Mouse (Mus musculus): ENCODE data around the gene Ccdc85c.
A peak's percentile ranks its signal among the peaks of the same experiment; 100 is the strongest.

DNA sequence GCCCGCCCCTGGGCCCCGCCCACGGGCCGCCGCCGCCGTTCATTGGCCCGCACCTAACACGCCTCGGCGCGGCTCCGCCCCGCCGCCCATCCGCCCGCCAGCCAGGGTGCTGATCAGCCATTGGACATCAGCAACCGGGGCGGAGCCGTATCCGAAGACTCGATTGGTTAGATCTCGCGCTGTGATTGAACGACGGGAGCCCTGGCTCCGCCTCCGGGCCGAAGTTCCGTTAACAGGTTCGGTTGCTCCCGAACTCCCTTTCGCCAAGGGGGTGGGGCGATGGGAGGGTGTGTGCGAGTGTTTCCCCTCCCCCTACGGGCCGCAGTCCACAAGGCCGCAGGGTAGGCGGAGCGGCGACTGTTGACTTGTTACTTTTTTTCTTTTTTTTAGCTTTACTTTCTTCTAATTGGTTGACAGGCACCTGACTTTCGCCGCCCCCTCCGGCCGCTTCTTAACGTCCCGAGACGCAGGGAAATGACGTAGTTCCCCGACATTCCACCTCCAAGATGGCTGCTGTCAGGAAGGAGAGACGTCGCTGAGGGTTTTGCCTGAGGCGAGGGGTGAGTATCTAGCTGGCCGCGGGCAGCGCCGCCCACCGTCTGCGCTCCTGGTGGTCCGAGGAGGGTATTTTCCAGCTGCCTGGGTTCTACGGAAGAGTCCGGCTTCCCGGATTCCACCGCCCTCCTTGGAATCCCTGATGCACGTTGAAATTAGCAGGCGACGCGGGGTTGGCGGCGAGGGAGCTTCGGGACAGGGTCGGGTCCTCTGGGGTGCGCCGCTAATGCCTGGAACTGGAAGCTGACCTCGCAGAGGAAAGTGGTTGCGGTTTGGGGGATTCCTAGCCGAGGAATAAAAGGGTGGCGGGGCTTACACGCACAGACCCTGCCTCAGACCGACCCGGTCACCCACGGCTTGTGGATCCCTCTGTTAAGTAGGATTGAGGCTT, 95.6 kb downstream of the Ccdc85c start, which contains the start of gene Ccnk:
- TF ChIP-seq POLR2A (IDR thresholded peaks at IDR 0.05; ENCODE audit: extremely low read depth, insufficient read depth, low read length), result peak; percentile 96
- no peak for TF ChIP-seq CTCF (IDR thresholded peaks at IDR 0.05; ENCODE audit: extremely low read depth, insufficient read depth, low read length)
